Mouse (Mus musculus) intestine, embryonic 14.5 days (tissue): ENCODE measurements around the gene Pms2. TPM values are rescaled to one million over a fixed set of nuclear protein-coding genes. Genes with fewer than 3 reads are reported as not detected.

Source experiments
- ATAC-seq: fragments of 200-750 bp; cut with Nextera tagmentation; replicated peaks from 2 replicates; pipeline ENCODE4 v1.8.0; 2017; ENCODE audit warnings: low read depth, moderate number of reproducible peaks, moderate TSS enrichment, moderate library complexity; ENCODE audit not compliant: low FRiP score, low TSS enrichment
- DNase-seq: peaks from one replicate; pipeline ENCODE4 v3.0.0-alpha.2; 2018; ENCODE audit warnings: low spot score
- H3K27ac ChIP-seq: fragments of 300-500 bp; sonication (generic); 2 replicates; pipeline ENCODE4 v1.5.1; 2014; ENCODE audit warnings: low read depth, mild to moderate bottlenecking, control low read depth
- H3K27me3 ChIP-seq: fragments of 300-500 bp; sonication (generic); replicated peaks from 2 replicates; pipeline ENCODE4 v1.6.1; 2014; ENCODE audit warnings: low read length, control low read depth; ENCODE audit not compliant: control insufficient read depth, insufficient read depth
- H3K36me3 ChIP-seq: fragments of 300-500 bp; sonication (generic); 2 replicates; pipeline ENCODE4 v1.6.1; 2014; ENCODE audit warnings: low read length, control low read depth; ENCODE audit not compliant: control insufficient read depth, insufficient read depth
- H3K4me1 ChIP-seq: fragments of 300-500 bp; sonication (generic); replicated peaks from 2 replicates; pipeline ENCODE4 v1.6.1; 2014; ENCODE audit warnings: low read length, control low read depth, mixed read lengths; ENCODE audit not compliant: control insufficient read depth, insufficient read depth
- H3K4me2 ChIP-seq: fragments of 300-500 bp; sonication (generic); 2 replicates; pipeline ENCODE4 v1.6.1; 2014; ENCODE audit warnings: low read length
- H3K4me3 ChIP-seq: fragments of 300-500 bp; sonication (generic); 2 replicates; pipeline ENCODE4 v1.5.1; 2014; ENCODE audit warnings: low read depth, low read length, control low read depth, mixed read lengths
- H3K9ac ChIP-seq: fragments of 300-500 bp; sonication (generic); 2 replicates; pipeline ENCODE4 v1.6.1; 2014; ENCODE audit warnings: mild to moderate bottlenecking, low read length
- H3K9me3 ChIP-seq: fragments of 300-500 bp; sonication (generic); 2 replicates; pipeline ENCODE4 v1.6.1; 2016; ENCODE audit warnings: low read length, control low read depth; ENCODE audit not compliant: control insufficient read depth
- WGBS: fragments of 180-500 bp; shearing (Covaris S2); extraction: QIAGEN DNeasy Blood & Tissue Kit; methylation state at CpG from one replicate; pipeline ENCODE4 v1.1.7; 2014; 5-methylcytosine and 5-hydroxymethylcytosine counted together
- polyA plus RNA-seq: library from polyadenylated mRNA; unstranded; fragments of >200 nt; fragmentation: Nextera tagmentation; extraction: Ambion mirVana; gene quantifications from 2 replicates; pipeline ENCODE4 v1.2.1, GENCODE M21; 2014

Gene Pms2
- polyA plus RNA-seq, 1 experiment from 2014 or later = 24.6 TPM

DNA sequence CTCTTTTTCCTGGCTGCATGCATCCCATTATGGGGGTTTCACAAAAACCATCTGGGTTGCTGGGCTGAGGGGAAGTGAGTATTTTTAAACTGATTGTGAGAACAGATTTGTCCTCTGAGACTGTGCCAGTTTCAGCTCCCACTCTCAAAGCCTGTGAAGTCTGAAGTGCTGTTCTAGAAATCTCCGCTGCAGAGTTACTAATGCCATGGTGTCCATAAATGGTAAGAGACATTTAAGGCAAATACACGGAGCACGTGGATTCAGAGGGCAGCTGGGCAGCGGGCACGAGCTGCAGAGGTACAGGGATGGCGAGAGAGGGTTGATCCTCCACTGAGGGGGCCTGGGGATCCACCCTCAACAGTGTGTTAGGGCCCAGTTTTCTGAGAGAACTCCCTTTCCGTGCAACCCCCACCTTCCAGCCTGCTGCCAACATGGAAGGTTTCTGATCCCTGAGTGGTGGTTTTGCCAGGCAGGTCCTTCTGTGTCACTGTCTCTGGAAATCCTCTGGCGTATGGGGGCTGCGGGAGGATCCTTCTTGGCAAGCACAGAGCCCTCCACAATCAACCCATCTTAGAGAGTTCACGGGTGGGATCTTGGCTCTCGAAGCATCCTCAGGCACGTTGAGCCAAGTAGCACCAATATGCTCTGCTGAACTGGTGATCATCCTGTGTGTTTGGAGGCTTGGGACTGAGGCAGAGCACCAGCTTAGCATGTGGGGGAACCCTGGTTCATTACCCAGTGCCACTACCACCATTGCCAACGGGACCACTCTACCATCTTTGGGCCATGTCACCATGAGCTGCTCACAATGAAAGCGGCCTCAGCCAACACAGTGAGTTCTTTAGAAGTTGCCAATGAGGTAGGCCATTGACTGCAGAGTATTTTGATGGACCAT lies 33.7 kb downstream of the Pms2 start:
- H3K36me3 ChIP-seq = no peaks in the 10 kb centered on the region
- no peak for DNase-seq
- no peak overlapping the region for H3K4me3 ChIP-seq
- no peaks in the 10 kb centered on the region for H3K27me3 ChIP-seq
- H3K27ac ChIP-seq = no peak overlapping the region
- no peaks in the 10 kb centered on the region for H3K9me3 ChIP-seq
- no peak overlapping the region for H3K4me2 ChIP-seq
- no peaks in the 10 kb centered on the region for H3K4me1 ChIP-seq
- 90% methylated on average over 14 of the region's 14 CpGs for WGBS
- no peak overlapping the region for H3K9ac ChIP-seq
- ATAC-seq = no peak

DNA sequence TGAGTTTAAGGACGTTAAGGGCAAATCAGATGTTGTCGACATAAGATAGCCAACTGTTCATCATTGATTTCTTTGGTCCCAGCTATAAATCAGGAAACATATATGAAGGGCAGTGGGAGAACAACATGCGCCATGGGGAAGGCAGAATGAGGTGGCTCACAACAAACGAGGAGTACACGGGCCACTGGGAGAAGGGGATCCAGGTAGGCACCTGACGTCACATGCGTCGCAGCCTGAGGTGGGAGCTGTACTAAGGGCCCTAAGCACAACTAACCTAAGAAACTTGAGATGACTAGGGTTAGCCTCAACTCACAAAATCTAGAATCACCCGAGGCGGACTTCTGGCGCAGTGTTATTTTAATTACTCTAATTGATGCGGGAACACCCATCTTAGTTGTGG lies 38.6 kb downstream of the Pms2 start:
- Histone ChIP-seq H3K9ac (no peak overlapping the region), H3K9me3 (no peaks in the 10 kb centered on the region), H3K27me3 (no peaks in the 10 kb centered on the region), H3K4me1 (no peaks in the 10 kb centered on the region), H3K36me3 (no peaks in the 10 kb centered on the region), H3K4me3 (no peak overlapping the region), H3K27ac (no peak overlapping the region), H3K4me2 (no peak overlapping the region)
- 88% methylated on average over 12 of the region's 12 CpGs for WGBS
- no peak for DNase-seq
- ATAC-seq = no peak

DNA sequence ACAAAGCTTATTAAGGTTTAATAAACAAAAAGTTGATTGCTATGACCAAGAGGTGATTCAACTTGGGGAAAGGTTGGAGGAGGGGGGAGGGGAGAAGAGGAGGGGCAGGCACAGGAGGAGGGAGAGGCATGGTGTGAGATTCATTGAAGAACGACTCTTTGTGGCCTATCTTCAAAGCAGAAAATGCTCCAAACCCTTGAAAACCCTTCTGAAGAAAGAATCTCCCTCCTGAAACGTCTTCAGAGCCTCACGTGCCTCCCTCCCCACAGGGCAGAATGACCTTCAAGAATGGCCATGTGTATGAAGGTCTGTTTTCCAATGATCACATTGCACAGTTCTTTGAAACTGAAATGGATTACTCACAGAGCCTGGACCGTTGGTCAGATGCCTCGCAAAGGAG lies 40.3 kb downstream of the Pms2 start:
- no peak for ATAC-seq
- H3K4me3 ChIP-seq = no peak overlapping the region
- H3K27ac ChIP-seq = no peak overlapping the region
- H3K4me1 ChIP-seq = no peaks in the 10 kb centered on the region
- no peaks in the 10 kb centered on the region for H3K36me3 ChIP-seq
- H3K9me3 ChIP-seq = no peaks in the 10 kb centered on the region
- DNase-seq = no peak
- 35% methylated on average over 5 of the region's 5 CpGs for WGBS
- no peaks in the 10 kb centered on the region for H3K27me3 ChIP-seq
- no peak overlapping the region for H3K4me2 ChIP-seq
- no peak overlapping the region for H3K9ac ChIP-seq

DNA sequence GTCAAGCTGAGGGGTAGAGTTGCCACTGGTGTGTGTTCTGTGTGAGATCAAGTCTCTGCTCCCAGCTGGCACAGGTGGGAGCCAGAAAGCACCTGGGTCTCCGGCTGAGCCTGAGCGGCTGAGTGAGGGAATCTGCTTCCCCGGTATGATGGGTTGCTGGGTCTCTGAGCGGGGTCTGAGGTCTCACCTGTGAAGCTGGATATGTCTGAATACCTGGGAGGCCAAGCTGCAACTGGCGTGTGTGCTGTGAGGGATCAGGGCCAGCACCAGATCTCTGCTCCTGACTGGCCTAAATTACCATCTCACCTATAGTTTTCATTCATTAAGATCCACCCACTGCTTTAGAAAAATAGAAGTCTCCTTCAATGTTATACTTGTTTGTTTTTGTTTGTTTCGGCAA lies 47.3 kb downstream of the Pms2 start:
- no peaks in the 10 kb centered on the region for H3K27me3 ChIP-seq
- H3K9ac ChIP-seq = no peak overlapping the region
- no peak overlapping the region for H3K27ac ChIP-seq
- H3K9me3 ChIP-seq = peaks cover 3% of the 10 kb centered on the region; the same call in 1 of the 2 replicates
- H3K4me1 ChIP-seq = no peaks in the 10 kb centered on the region
- ATAC-seq (no peak), DNase-seq (no peak)
- H3K4me2 ChIP-seq = no peak overlapping the region
- no peaks in the 10 kb centered on the region for H3K36me3 ChIP-seq
- WGBS = 94% methylated on average over 6 of the region's 6 CpGs
- no peak overlapping the region for H3K4me3 ChIP-seq

DNA sequence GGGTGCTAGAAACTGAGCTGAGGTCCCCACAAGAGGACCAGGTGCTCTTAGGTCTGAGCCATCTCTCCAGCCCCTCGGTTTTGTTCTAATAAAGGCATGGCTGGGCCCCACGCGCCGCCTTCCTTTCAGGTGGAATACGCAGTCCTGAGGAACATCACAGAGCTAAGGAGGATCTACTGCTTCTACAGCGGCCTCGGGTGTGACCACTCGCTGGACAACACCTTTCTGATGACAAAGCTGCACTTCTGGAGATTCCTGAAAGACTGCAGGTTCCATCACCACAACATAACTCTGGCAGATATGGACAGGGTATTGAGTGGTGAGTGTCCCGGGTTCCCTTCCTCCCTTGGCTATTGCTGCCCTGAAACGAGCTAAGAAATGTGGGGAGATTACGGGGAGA lies 49.8 kb downstream of the Pms2 start:
- Histone ChIP-seq H3K4me2 (no peak overlapping the region), H3K27me3 (no peaks in the 10 kb centered on the region), H3K4me1 (no peaks in the 10 kb centered on the region), H3K9me3 (peaks cover 3% of the 10 kb centered on the region; the same call in 1 of the 2 replicates), H3K4me3 (no peak overlapping the region), H3K27ac (no peak overlapping the region), H3K9ac (no peak overlapping the region), H3K36me3 (no peaks in the 10 kb centered on the region)
- ATAC-seq (no peak), DNase-seq (no peak)
- WGBS = 90% methylated on average over 11 of the region's 11 CpGs

DNA sequence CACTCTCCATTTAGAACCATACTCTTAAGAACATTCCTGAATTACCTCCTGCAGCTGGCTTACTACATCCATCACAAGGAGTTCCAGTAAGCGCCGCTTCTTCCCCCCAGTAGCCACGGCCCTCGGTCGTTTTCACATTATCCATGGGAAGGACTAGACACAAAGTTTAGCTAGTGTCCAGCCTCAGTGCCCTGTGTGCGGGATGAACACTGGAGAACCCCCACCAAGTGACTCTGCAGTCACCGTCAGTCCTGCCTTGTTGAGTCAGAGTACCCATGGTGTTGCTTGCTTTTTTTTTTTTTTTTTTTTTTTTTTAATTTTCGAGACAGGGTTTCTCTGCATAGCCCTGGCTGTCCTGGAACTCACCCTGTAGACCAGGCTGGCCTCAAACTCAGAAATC lies 51.4 kb downstream of the Pms2 start:
- H3K36me3 ChIP-seq = no peaks in the 10 kb centered on the region
- no peaks in the 10 kb centered on the region; the same call in 1 of the 2 replicates for H3K9me3 ChIP-seq
- ATAC-seq = no peak
- H3K4me1 ChIP-seq = no peaks in the 10 kb centered on the region
- no peak overlapping the region for H3K27ac ChIP-seq
- no peak overlapping the region for H3K9ac ChIP-seq
- no peak for DNase-seq
- H3K27me3 ChIP-seq = no peaks in the 10 kb centered on the region
- no peak overlapping the region for H3K4me2 ChIP-seq
- WGBS = 83% methylated on average over 8 of the region's 8 CpGs
- H3K4me3 ChIP-seq = no peak overlapping the region

DNA sequence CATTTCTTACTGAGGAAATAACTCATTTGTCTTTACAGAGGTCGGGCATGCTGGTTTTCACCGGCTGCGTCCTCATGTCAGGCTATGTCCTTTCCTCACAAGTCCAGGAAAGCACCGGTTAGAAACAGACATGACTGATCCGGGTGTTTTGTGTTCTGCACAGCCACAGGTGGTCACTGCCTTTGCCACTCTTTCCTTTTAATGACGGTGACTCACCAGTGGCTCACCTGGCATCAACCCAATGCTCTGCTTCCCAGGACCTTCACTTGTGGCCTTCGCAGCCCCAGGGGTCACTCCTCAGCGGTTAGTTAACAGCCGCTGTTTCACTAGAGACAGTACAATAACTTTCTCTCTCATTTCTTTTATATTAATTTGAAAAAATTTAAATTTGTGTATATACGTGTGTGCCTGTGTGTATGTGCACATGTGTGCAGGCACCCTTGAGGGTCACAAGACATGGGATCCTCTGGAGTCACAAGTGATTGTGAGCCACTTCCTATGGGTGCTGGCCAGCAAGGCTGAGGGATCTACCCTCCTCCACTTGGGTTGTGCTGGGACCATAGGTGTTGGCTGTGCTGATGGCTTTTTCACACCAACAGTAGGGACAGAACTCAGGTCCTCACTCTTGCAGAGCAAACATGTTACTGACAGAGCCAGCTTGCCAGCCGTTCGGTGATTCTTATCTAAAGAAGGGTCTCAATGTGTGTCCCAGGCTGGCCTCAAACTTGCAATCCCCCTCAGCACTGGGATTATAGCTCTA lies 56.0 kb downstream of the Pms2 start:
- ATAC-seq (no peak), DNase-seq (peak; percentile 15)
- Histone ChIP-seq H3K9ac (no peak overlapping the region), H3K36me3 (no peaks in the 10 kb centered on the region), H3K4me1 (no peaks in the 10 kb centered on the region), H3K9me3 (no peaks in the 10 kb centered on the region), H3K4me2 (no peak overlapping the region), H3K4me3 (no peak overlapping the region), H3K27me3 (no peaks in the 10 kb centered on the region), H3K27ac (no peak overlapping the region)
- 85% methylated on average over 12 of the region's 12 CpGs for WGBS

DNA sequence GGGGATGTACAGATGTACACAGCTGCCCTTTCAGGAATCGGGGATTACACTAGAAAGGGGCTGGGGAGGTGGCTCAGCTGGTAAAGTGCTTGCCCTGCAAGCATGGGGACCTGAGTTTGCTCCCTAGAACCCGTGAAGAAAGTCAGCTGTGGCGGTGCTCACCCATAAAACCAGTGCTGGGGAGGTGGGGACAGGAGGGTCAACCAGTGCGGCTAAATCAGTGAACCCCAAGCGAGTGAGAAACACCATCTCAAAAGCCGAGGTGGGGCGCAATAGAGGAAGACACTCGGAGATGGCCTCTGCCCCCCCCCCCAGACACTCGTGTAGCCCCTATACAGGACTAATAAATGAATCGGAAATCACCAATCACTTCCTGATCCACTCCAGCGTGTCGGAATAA lies 56.9 kb downstream of the Pms2 start:
- Histone ChIP-seq H3K9me3 (no peaks in the 10 kb centered on the region), H3K9ac (no peak overlapping the region), H3K27ac (no peak overlapping the region), H3K27me3 (no peaks in the 10 kb centered on the region), H3K4me2 (no peak overlapping the region), H3K36me3 (no peaks in the 10 kb centered on the region), H3K4me3 (no peak overlapping the region), H3K4me1 (no peaks in the 10 kb centered on the region)
- WGBS = 89% methylated on average over 12 of the region's 12 CpGs
- DNase-seq (peak; percentile 40), ATAC-seq (no peak)
